Mouse (Mus musculus) myocyte (in vitro differentiated cells): ENCODE measurements around the gene Sdhb.

ENCODE experiments used
- E2F4 ChIP-seq: IDR thresholded peaks from one replicate; pipeline ENCODE4 v1.6.1; 2011; ENCODE audit warnings: mild to moderate bottlenecking, control low read depth, moderate library complexity; ENCODE audit not compliant: insufficient read depth
- MAX ChIP-seq: IDR thresholded peaks from one replicate; pipeline ENCODE4 v1.6.1; 2011; ENCODE audit warnings: low read depth, mild to moderate bottlenecking, control low read depth
- POLR2A ChIP-seq: IDR thresholded peaks from one replicate; pipeline ENCODE4 v1.6.1; 2011; ENCODE audit warnings: low read depth, mild to moderate bottlenecking, control low read depth, moderate library complexity; ENCODE audit not compliant: insufficient read length
- TCF12 ChIP-seq: IDR thresholded peaks from one replicate; pipeline ENCODE4 v1.6.1; 2011; ENCODE audit warnings: mild to moderate bottlenecking, control low read depth; ENCODE audit not compliant: poor library complexity, insufficient read depth, severe bottlenecking
- USF1 ChIP-seq: IDR thresholded peaks from one replicate; pipeline ENCODE4 v1.6.1; 2011; ENCODE audit warnings: low read depth, mild to moderate bottlenecking, control low read depth, moderate library complexity

DNA sequence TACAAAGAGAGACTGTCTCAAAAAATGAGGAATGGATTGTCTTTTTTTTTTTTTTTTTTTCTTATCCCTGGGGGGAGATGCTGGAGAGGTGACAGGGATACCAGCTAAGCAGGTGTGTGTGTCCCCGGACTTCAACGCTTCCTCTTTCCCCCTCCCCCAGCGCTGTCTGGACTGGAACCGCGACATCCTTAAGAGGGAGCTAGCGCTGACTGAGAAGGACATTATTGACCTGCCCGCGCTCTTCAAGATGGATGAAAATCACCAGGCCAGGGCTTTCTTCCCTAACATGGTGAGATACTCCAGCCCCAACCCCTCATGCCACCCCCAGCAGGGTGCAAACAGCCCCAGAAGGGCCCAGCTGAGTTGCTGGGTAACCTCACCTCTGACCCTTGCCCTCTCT is 12.0 kb upstream of the Sdhb start:
- TF ChIP-seq USF1 (no peak), TCF12 (no peak), MAX (no peak), POLR2A (no peak), E2F4 (no peak)
